Mouse (Mus musculus): ENCODE measurements at regions not wholly inside any gene's neighbourhood (a gene's known extent, or its start where the extent isn't known, plus 50 kb on each side); places are given as distances from the start of the nearest gene placed in this dataset.

GRCm38 (mm10) chr9:115857301-115857700 lies 52.0 kb upstream of the Gadl1 start:
- WGBS: 86% methylated on average over 7 of the region's 7 CpGs
- TF ChIP-seq POLR2A (IDR thresholded peaks at IDR 0.05; ENCODE audit: extremely low read depth, insufficient read depth, low read length) (no peak), CTCF (IDR thresholded peaks at IDR 0.05; ENCODE audit: low read depth, low read length) (no peak)

GRCm38 (mm10) chr9:115858848-115859247 lies 50.4 kb upstream of the Gadl1 start:
- no peak overlapping the region for H3K9ac ChIP-seq (ENCODE audit: low read depth, low read length)
- WGBS: 81% methylated on average over 3 of the region's 3 CpGs
- peak; percentile 18; the same call in 1 of the 2 replicates for TF ChIP-seq CTCF (IDR thresholded peaks at IDR 0.05; ENCODE audit: low read depth, low read length)
- no peak for TF ChIP-seq POLR2A (IDR thresholded peaks at IDR 0.05; ENCODE audit: extremely low read depth, insufficient read depth, low read length)
- no peaks in the 10 kb centered on the region for H3K36me3 ChIP-seq (ENCODE audit: control insufficient read depth, insufficient read depth, low read length)
- no peak overlapping the region for H3K4me3 ChIP-seq (ENCODE audit: insufficient read depth, low read depth, low read length)
- DNase-seq (ENCODE audit: extremely low read depth, low read depth, low spot score): no peak
- H3K27me3 ChIP-seq (ENCODE audit: control insufficient read depth, insufficient read depth, low read length): no peaks in the 10 kb centered on the region
- no peak overlapping the region for H3K27ac ChIP-seq (replicated peaks; ENCODE audit: insufficient read depth, low read depth, low read length)
- H3K4me1 ChIP-seq (ENCODE audit: control insufficient read depth, insufficient read depth, low read length): no peaks in the 10 kb centered on the region
- H3K79me2 ChIP-seq (ENCODE audit: control insufficient read depth, insufficient read depth, low read length): no peaks in the 10 kb centered on the region

More at GRCm38 (mm10) chr9:115857301-115857700, 52.0 kb upstream of the Gadl1 start:
- no peak for DNase-seq (ENCODE audit: extremely low read depth, low read depth, low spot score)
- H3K36me3 ChIP-seq (ENCODE audit: control insufficient read depth, insufficient read depth, low read length): no peaks in the 10 kb centered on the region
- H3K4me1 ChIP-seq (ENCODE audit: control insufficient read depth, insufficient read depth, low read length): no peaks in the 10 kb centered on the region
- H3K27me3 ChIP-seq (ENCODE audit: control insufficient read depth, insufficient read depth, low read length): no peaks in the 10 kb centered on the region
- no peak overlapping the region for H3K4me3 ChIP-seq (ENCODE audit: insufficient read depth, low read depth, low read length)
- no peaks in the 10 kb centered on the region for H3K79me2 ChIP-seq (ENCODE audit: control insufficient read depth, insufficient read depth, low read length)
- H3K27ac ChIP-seq (replicated peaks; ENCODE audit: insufficient read depth, low read depth, low read length): no peak overlapping the region
- H3K9ac ChIP-seq (ENCODE audit: low read depth, low read length): no peak overlapping the region
